9 mouse cellular contexts compared by ENCODE assay signal in genomic region chr16:18395620-18396036, GRCm38 (mm10). TPM values are rescaled to one million over a fixed set of nuclear protein-coding genes. Genes with fewer than 3 reads are reported as not detected.
A peak's percentile ranks its signal among the peaks of the same experiment; 100 is the strongest.
DNase-seq lines count a peak whose midpoint lies in the region; ATAC-seq and TF ChIP-seq lines count a peak whose summit lies in the region.
"Had no signal": no experiment of that assay in that cellular context is flagged by ENCODE, and none has a peak within 500 bp of the region (broad histone marks: within the 10 kb centered on the region; RNA-seq: fewer than 3 reads in every experiment).

No protein-coding gene starts in this region.

- ATAC-seq in forebrain, embryonic 11.5 days (replicated peaks; ENCODE audit: low FRiP score), result no peak
- no peak for ATAC-seq in hindbrain, postnatal 0 days
- no peak for ATAC-seq in midbrain, embryonic 14.5 days (ENCODE audit: low FRiP score, low TSS enrichment)

- peaks cover 17% of the 10 kb centered on the region; the same call in 1 of the 2 replicates for H3K36me3 ChIP-seq in forebrain, embryonic 11.5 days (ENCODE audit: control insufficient read depth, insufficient read depth, low read length)
- peaks cover 25% of the 10 kb centered on the region for H3K36me3 ChIP-seq in hindbrain, postnatal 0 days (ENCODE audit: insufficient read depth, low read length)
- H3K36me3 ChIP-seq in midbrain, embryonic 14.5 days (ENCODE audit: control insufficient read depth, insufficient read depth, low read length), result peaks cover 40% of the 10 kb centered on the region

- WGBS in forebrain, embryonic 11.5 days, result 30% methylated on average over 6 of the region's 7 CpGs
- WGBS in hindbrain, postnatal 0 days, result 14% methylated on average over 6 of the region's 7 CpGs
- WGBS in midbrain, embryonic 14.5 days, result 21% methylated on average over 6 of the region's 7 CpGs

- peak overlapping the region; percentile 14; the same call in 1 of the 2 replicates for H3K4me3 ChIP-seq in forebrain, embryonic 11.5 days (ENCODE audit: low read depth, low read length)
- H3K4me3 ChIP-seq in hindbrain, postnatal 0 days (ENCODE audit: low read length), result no peak overlapping the region
- H3K4me3 ChIP-seq in midbrain, embryonic 14.5 days (replicated peaks; ENCODE audit: low read depth, low read length), result no peak overlapping the region
- H3K4me3 ChIP-seq: myocyte had no signal

- no peaks in the 10 kb centered on the region for H3K27me3 ChIP-seq in forebrain, embryonic 11.5 days (ENCODE audit: control insufficient read depth, insufficient read depth, low read length)
- no peaks in the 10 kb centered on the region for H3K27me3 ChIP-seq in hindbrain, postnatal 0 days (ENCODE audit: insufficient read depth, low read length)
- no peaks in the 10 kb centered on the region for H3K27me3 ChIP-seq in midbrain, embryonic 14.5 days (ENCODE audit: control insufficient read depth, insufficient read depth, low read length)

- H3K27ac ChIP-seq in forebrain, embryonic 11.5 days (ENCODE audit: low read depth, low read length), result peak overlapping the region; percentile 85; the same call in 1 of the 2 replicates
- peak overlapping the region; percentile 72 for H3K27ac ChIP-seq in hindbrain, postnatal 0 days
- H3K27ac ChIP-seq in midbrain, embryonic 14.5 days (replicated peaks; ENCODE audit: low read depth, low read length), result peak overlapping the region; percentile 79

- no peak for TF ChIP-seq CTCF in hindbrain, postnatal 0 days (IDR thresholded peaks at IDR 0.05; ENCODE audit: low read depth)

- H3K4me1 ChIP-seq in forebrain, embryonic 11.5 days (replicated peaks; ENCODE audit: control insufficient read depth, insufficient read depth, low read length), result peaks cover 45% of the 10 kb centered on the region
- peaks cover 30% of the 10 kb centered on the region for H3K4me1 ChIP-seq in hindbrain, postnatal 0 days (ENCODE audit: insufficient read depth, low read length)
- peaks cover 57% of the 10 kb centered on the region for H3K4me1 ChIP-seq in midbrain, embryonic 14.5 days (ENCODE audit: control insufficient read depth, insufficient read depth, low read length)

- peak overlapping the region; percentile 94 for H3K4me2 ChIP-seq in forebrain, embryonic 11.5 days (ENCODE audit: low read depth, low read length, severe bottlenecking)
- H3K4me2 ChIP-seq in hindbrain, postnatal 0 days (ENCODE audit: low read depth, low read length), result no peak overlapping the region
- H3K4me2 ChIP-seq in midbrain, embryonic 14.5 days (ENCODE audit: low read length), result peak overlapping the region; percentile 89

- DNase-seq in kidney, adult 11 months, result peak; percentile 45
- no peak for DNase-seq in kidney, adult 9 months
- DNase-seq in forebrain, embryonic 11.5 days (ENCODE audit: low spot score), result no peak
- DNase-seq in hindbrain, postnatal 0 days (ENCODE audit: low spot score), result peak; percentile 69
- DNase-seq in midbrain, embryonic 14.5 days, result no peak
- no peak for DNase-seq in thymus, postnatal 10 days (ENCODE audit: low spot score in 2 of 2)
- no peak for DNase-seq in spleen, adult 12 weeks (ENCODE audit: low spot score)
- DNase-seq in urinary bladder, adult 18-20 months (ENCODE audit: low spot score in 2 of 2), result no peak

- peak overlapping the region; percentile 1; the same call in 1 of the 2 replicates for H3K9ac ChIP-seq in forebrain, embryonic 11.5 days (ENCODE audit: low read length)
- no peak overlapping the region for H3K9ac ChIP-seq in hindbrain, postnatal 0 days (replicated peaks; ENCODE audit: low read length)
- 0 out of 2 replicates have a peak overlapping the region, but pooled peaks have one; percentile 21 for H3K9ac ChIP-seq in midbrain, embryonic 14.5 days (replicated peaks; ENCODE audit: low read length)

- no peaks in the 10 kb centered on the region for H3K9me3 ChIP-seq in forebrain, embryonic 11.5 days (ENCODE audit: control insufficient read depth, low read length)
- H3K9me3 ChIP-seq in hindbrain, postnatal 0 days (ENCODE audit: low read length), result no peaks in the 10 kb centered on the region
- H3K9me3 ChIP-seq in midbrain, embryonic 14.5 days (ENCODE audit: control insufficient read depth, low read length), result no peaks in the 10 kb centered on the region

RNA-seq across cellular contexts. Expression of gene Txnrd2, which starts 30.6 kb away (rescaled TPM):
- polyA plus RNA-seq in forebrain, embryonic 11.5 days (2014; fragmentation: Nextera tagmentation; extraction: Ambion mirVana), result 24.8 and 26.7 TPM in 2 replicates
- total RNA-seq in hindbrain, postnatal 0 days (2014; rRNA removed), result 17.9 and 23.1 TPM in 2 replicates
- 37.6 and 41.8 TPM in 2 replicates for polyA plus RNA-seq in hindbrain, postnatal 0 days (2015; fragmentation: Nextera tagmentation; extraction: Ambion mirVana)
- 24.9 and 28.7 TPM in 2 replicates for polyA plus RNA-seq in midbrain, embryonic 14.5 days (2014; fragmentation: Nextera tagmentation; extraction: Ambion mirVana)

RNA-seq across cellular contexts. Expression of gene Comt, which starts 31.0 kb away (rescaled TPM):
- 53.6 and 55.2 TPM in 2 replicates for polyA plus RNA-seq in forebrain, embryonic 11.5 days (2014; fragmentation: Nextera tagmentation; extraction: Ambion mirVana)
- 82.8 and 88.9 TPM in 2 replicates for total RNA-seq in hindbrain, postnatal 0 days (2014; rRNA removed)
- polyA plus RNA-seq in hindbrain, postnatal 0 days (2015; fragmentation: Nextera tagmentation; extraction: Ambion mirVana), result 94.3 and 102 TPM in 2 replicates
- polyA plus RNA-seq in midbrain, embryonic 14.5 days (2014; fragmentation: Nextera tagmentation; extraction: Ambion mirVana), result 79.9 and 81.3 TPM in 2 replicates

RNA-seq across cellular contexts. Expression of gene Arvcf, which starts 47.6 kb away (rescaled TPM):
- 99.4 and 103 TPM in 2 replicates for polyA plus RNA-seq in forebrain, embryonic 11.5 days (2014; fragmentation: Nextera tagmentation; extraction: Ambion mirVana)
- 168 and 180 TPM in 2 replicates for total RNA-seq in hindbrain, postnatal 0 days (2014; rRNA removed)
- 46.3 and 48.9 TPM in 2 replicates for polyA plus RNA-seq in hindbrain, postnatal 0 days (2015; fragmentation: Nextera tagmentation; extraction: Ambion mirVana)
- polyA plus RNA-seq in midbrain, embryonic 14.5 days (2014; fragmentation: Nextera tagmentation; extraction: Ambion mirVana), result 70.2 and 70.4 TPM in 2 replicates

RNA-seq across cellular contexts. Expression of gene Tango2, which starts 47.7 kb away (rescaled TPM):
- polyA plus RNA-seq in forebrain, embryonic 11.5 days (2014; fragmentation: Nextera tagmentation; extraction: Ambion mirVana), result 39.1 and 40.4 TPM in 2 replicates
- total RNA-seq in hindbrain, postnatal 0 days (2014; rRNA removed), result 43.5 and 63.3 TPM in 2 replicates
- 95.6 and 99.2 TPM in 2 replicates for polyA plus RNA-seq in hindbrain, postnatal 0 days (2015; fragmentation: Nextera tagmentation; extraction: Ambion mirVana)
- 70.0 TPM in 2 replicates for polyA plus RNA-seq in midbrain, embryonic 14.5 days (2014; fragmentation: Nextera tagmentation; extraction: Ambion mirVana)

Comparison
In these comparisons a context has a peak if more than half of its experiments do, and no peak if none do; other contexts are left out.
1. DNase-seq: peak in kidney, adult 11 months (single experiment) and hindbrain, postnatal 0 days (single experiment); none in kidney, adult 9 months (single experiment), forebrain, embryonic 11.5 days (single experiment), midbrain, embryonic 14.5 days (single experiment), thymus, postnatal 10 days (0 of 2), spleen, adult 12 weeks (single experiment) and urinary bladder, adult 18-20 months (0 of 2).
2. Peak in every context shown above with its lines, with median percentiles within 50 percentile points of each other: H3K27ac ChIP-seq.